Mouse (Mus musculus) liver, embryonic 15.5 days (tissue): ENCODE measurements at regions not wholly inside any gene's neighbourhood (a gene's known extent, or its start where the extent isn't known, plus 50 kb on each side); places are given as distances from the start of the nearest gene placed in this dataset.

Experiments used
- ATAC-seq: fragments of 200-750 bp; cut with Nextera tagmentation; 2 replicates; pipeline ENCODE4 v1.8.0; 2017; ENCODE audit warnings: moderate number of reproducible peaks, mild to moderate bottlenecking, moderate library complexity; ENCODE audit not compliant: insufficient read depth
- H3K27ac ChIP-seq: fragments of 300-500 bp; sonication (generic); replicated peaks from 2 replicates; pipeline ENCODE4 v1.5.1; 2015; ENCODE audit warnings: mild to moderate bottlenecking, inconsistent platforms
- H3K27me3 ChIP-seq: fragments of 300-500 bp; sonication (generic); 2 replicates; pipeline ENCODE4 v1.6.1; 2015; ENCODE audit warnings: mild to moderate bottlenecking, inconsistent platforms
- H3K36me3 ChIP-seq: fragments of 300-500 bp; sonication (generic); replicated peaks from 2 replicates; pipeline ENCODE4 v1.6.1; 2015; ENCODE audit warnings: moderate library complexity, mild to moderate bottlenecking, inconsistent platforms
- H3K4me1 ChIP-seq: fragments of 300-500 bp; sonication (generic); replicated peaks from 2 replicates; pipeline ENCODE4 v1.6.1; 2015; ENCODE audit warnings: inconsistent platforms
- H3K4me2 ChIP-seq: fragments of 300-500 bp; sonication (generic); 2 replicates; pipeline ENCODE4 v1.6.1; 2015; ENCODE audit warnings: moderate library complexity, mild to moderate bottlenecking, inconsistent platforms
- H3K4me3 ChIP-seq: fragments of 300-500 bp; sonication (generic); replicated peaks from 2 replicates; pipeline ENCODE4 v1.5.1; 2015; ENCODE audit warnings: mild to moderate bottlenecking, inconsistent platforms
- H3K9ac ChIP-seq: fragments of 300-500 bp; sonication (generic); 2 replicates; pipeline ENCODE4 v1.6.1; 2015; ENCODE audit warnings: moderate library complexity, mild to moderate bottlenecking, inconsistent platforms
- H3K9me3 ChIP-seq: fragments of 300-500 bp; sonication (generic); replicated peaks from 2 replicates; pipeline ENCODE4 v1.6.1; 2016; ENCODE audit warnings: inconsistent platforms
- WGBS: fragments of 180-500 bp; shearing (Covaris S2); methylation state at CpG from one replicate; pipeline ENCODE4 v1.1.7; 2015; ENCODE audit warnings: mixed read lengths; ENCODE audit not compliant: insufficient replicate concordance; 5-methylcytosine and 5-hydroxymethylcytosine counted together

DNA sequence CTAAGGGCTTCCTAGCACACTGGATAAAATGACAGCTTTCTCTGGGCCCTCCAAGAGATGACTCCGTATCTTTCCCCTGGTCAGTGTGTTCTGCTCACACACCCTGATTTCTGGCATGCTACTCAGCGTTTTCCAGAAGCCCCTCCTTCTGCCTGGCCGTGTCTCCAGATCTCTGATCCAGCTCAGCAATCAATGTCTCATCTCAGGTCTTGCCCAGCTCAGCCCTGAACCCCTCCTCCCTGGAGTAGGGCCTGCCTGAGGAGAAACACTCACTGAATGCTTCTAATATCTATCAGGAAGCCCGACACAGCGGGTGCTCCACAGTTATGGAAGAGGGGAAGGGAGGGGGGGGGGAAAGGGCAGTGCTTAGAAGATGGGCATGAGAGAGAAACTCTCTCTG, 101.9 kb upstream of the 1700021F07Rik start:
- Histone ChIP-seq H3K9me3 (no peaks in the 10 kb centered on the region), H3K4me3 (no peak overlapping the region), H3K4me2 (no peak overlapping the region), H3K27me3 (no peaks in the 10 kb centered on the region), H3K4me1 (no peaks in the 10 kb centered on the region), H3K36me3 (no peaks in the 10 kb centered on the region), H3K27ac (no peak overlapping the region), H3K9ac (no peak overlapping the region)
- no peak for ATAC-seq
- 47% methylated on average over 5 of the region's 5 CpGs for WGBS

- Histone ChIP-seq H3K4me3 (no peak overlapping the region), H3K27ac (no peak overlapping the region), H3K36me3 (no peaks in the 10 kb centered on the region), H3K4me1 (no peaks in the 10 kb centered on the region), H3K27me3 (no peaks in the 10 kb centered on the region), H3K9me3 (no peaks in the 10 kb centered on the region), H3K4me2 (no peak overlapping the region), H3K9ac (no peak overlapping the region)
- 68% methylated on average over 7 of the region's 7 CpGs for WGBS
- no peak for ATAC-seq
Observed at GRCm38 (mm10) chr2:173424875-173425274, 97.5 kb upstream of the 1700021F07Rik start.

- Histone ChIP-seq H3K4me3 (no peak overlapping the region), H3K9ac (no peak overlapping the region), H3K4me1 (no peaks in the 10 kb centered on the region), H3K4me2 (no peak overlapping the region), H3K9me3 (no peaks in the 10 kb centered on the region), H3K27ac (no peak overlapping the region), H3K36me3 (no peaks in the 10 kb centered on the region), H3K27me3 (no peaks in the 10 kb centered on the region)
- no peak for ATAC-seq
- 72% methylated on average over 9 of the region's 9 CpGs for WGBS
Observed at GRCm38 (mm10) chr2:173425754-173426153, 96.6 kb upstream of the 1700021F07Rik start.

GRCm38 (mm10) chr2:173426191-173427065, 96.0 kb upstream of the 1700021F07Rik start:
- H3K27me3 ChIP-seq: no peaks in the 10 kb centered on the region
- no peak overlapping the region for H3K9ac ChIP-seq
- H3K9me3 ChIP-seq: no peaks in the 10 kb centered on the region
- no peak overlapping the region for H3K27ac ChIP-seq
- no peaks in the 10 kb centered on the region for H3K36me3 ChIP-seq
- ATAC-seq: no peak
- no peak overlapping the region for H3K4me3 ChIP-seq
- no peaks in the 10 kb centered on the region for H3K4me1 ChIP-seq
- no peak overlapping the region for H3K4me2 ChIP-seq
- 33% methylated on average over 16 of the region's 16 CpGs for WGBS

DNA sequence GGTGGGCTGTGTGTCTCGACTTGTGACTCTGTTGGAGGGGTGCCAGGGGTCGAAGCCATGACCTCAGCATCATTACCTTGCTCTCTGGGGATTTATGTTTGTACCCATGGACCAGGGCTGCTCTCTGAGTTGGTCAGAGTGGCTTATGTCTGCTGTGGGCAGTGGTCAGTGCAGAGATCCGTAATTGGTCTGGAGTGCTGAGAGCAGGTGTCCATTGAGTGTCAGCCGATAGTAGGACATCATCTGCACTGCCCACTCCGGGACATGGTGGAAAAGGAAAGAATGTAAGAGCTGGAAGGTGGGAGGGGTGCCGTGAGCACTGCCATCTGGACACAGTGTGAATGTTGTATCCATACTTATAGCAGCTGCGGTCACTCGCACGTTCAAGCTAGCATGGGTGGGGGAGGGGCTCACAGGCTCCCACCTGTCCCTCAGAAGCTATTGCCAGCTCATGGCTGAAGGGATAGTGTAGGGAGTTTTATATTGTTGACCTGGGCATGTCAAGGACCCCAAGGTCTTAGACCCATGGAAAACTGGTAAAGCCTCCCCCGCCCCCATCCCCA, 94.4 kb upstream of the 1700021F07Rik start:
- no peaks in the 10 kb centered on the region for H3K4me1 ChIP-seq
- H3K4me3 ChIP-seq: no peak overlapping the region
- H3K36me3 ChIP-seq: no peaks in the 10 kb centered on the region
- ATAC-seq: no peak
- WGBS: 72% methylated on average over 10 of the region's 10 CpGs
- no peaks in the 10 kb centered on the region for H3K9me3 ChIP-seq
- no peak overlapping the region for H3K27ac ChIP-seq
- H3K9ac ChIP-seq: no peak overlapping the region
- H3K4me2 ChIP-seq: no peak overlapping the region
- no peaks in the 10 kb centered on the region for H3K27me3 ChIP-seq

GRCm38 (mm10) chr2:173431841-173432240, 90.5 kb upstream of the 1700021F07Rik start:
- ATAC-seq: no peak
- Histone ChIP-seq H3K27me3 (no peaks in the 10 kb centered on the region), H3K4me1 (no peaks in the 10 kb centered on the region), H3K4me2 (no peak overlapping the region), H3K9ac (no peak overlapping the region), H3K4me3 (no peak overlapping the region), H3K36me3 (no peaks in the 10 kb centered on the region), H3K27ac (no peak overlapping the region), H3K9me3 (no peaks in the 10 kb centered on the region)
- WGBS: 43% methylated on average over 5 of the region's 5 CpGs

DNA sequence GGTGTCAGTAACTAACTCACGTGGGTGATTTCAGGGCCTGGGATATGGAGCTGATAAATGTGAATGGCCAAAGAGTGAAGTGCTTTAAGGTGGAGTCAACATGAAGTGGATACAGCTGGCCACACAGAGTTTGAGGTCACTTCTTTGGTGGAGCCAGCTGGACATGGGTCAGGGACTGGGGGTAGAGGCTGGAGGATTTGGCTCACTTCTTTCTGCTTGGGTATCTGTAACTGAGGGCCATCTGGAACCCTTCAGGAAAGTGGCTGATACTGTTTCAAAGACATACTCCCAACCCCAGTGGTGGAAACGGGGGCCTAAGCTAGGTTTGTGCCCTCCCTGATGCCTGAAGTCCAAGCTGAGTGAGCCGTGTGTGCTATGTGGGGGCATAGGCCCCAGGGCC, 90.1 kb upstream of the 1700021F07Rik start:
- H3K36me3 ChIP-seq: no peaks in the 10 kb centered on the region
- H3K9ac ChIP-seq: no peak overlapping the region
- 52% methylated on average over 3 of the region's 3 CpGs for WGBS
- H3K27me3 ChIP-seq: no peaks in the 10 kb centered on the region
- H3K4me1 ChIP-seq: no peaks in the 10 kb centered on the region
- no peaks in the 10 kb centered on the region for H3K9me3 ChIP-seq
- no peak overlapping the region for H3K4me3 ChIP-seq
- ATAC-seq: no peak
- H3K27ac ChIP-seq: no peak overlapping the region
- H3K4me2 ChIP-seq: no peak overlapping the region

DNA sequence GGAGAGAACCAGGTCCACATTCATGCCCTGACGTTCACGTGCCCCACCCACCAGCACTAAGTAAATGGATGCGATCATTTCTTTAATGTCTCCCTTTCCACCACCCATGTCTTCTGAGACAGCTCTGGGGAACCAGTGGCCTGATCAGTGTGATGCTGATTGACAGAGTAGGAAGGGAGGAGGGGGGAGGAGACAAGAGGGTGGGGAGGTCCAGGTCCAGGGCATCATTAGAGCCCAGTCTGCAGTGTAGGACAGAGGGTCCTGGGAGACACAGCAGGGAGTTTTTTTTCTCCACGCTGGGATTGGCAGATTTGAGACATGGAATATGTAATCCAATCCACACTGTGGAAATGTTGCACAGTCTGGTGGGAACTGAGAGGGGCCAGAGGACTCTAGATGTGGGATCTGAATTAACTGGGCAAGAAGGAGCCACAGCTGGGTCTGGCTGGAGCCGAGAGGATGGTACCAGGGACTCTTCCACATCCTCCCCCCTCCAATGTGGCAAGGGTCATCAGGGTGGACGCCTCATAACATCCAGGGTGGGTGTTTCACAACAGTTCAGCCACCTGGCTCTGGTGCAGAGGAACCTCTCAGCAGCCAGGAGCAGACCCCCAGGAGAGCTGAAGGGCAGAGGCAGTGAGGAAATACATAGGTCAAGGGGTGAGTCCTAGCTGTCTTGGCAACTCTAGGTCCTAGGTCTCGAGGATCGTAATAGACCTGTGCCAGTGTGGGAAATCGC, 89.3 kb upstream of the 1700021F07Rik start:
- no peak overlapping the region for H3K4me3 ChIP-seq

DNA sequence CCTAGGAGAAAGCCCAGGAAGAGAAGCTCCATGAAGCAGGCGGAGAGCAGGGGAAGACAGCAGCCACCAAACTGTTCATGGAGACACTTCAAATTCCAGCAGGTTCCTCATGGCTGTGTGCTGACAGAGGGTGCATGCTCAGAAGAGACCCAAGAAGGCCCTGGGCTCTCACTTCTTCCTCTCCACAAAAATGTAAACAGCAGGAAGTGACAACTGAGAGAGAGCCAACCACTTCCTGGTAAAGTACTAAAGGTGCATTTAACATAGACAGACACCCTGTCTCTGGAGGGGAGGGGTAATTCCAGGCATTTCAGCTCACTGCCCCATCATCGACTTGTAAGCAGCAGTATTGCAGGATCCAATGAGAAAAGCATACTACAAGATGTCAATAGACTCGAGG, 85.8 kb upstream of the 1700021F07Rik start:
- Histone ChIP-seq H3K9ac (no peak overlapping the region), H3K27ac (no peak overlapping the region), H3K36me3 (no peaks in the 10 kb centered on the region), H3K4me3 (no peak overlapping the region), H3K4me2 (no peak overlapping the region), H3K4me1 (no peaks in the 10 kb centered on the region), H3K9me3 (no peaks in the 10 kb centered on the region), H3K27me3 (no peaks in the 10 kb centered on the region)
- ATAC-seq: no peak
- WGBS: 42% methylated on average over 3 of the region's 3 CpGs

More for the DNA sequence above, 89.3 kb upstream of the 1700021F07Rik start:
- H3K27me3 ChIP-seq: no peaks in the 10 kb centered on the region
- H3K9ac ChIP-seq: no peak overlapping the region
- H3K27ac ChIP-seq: no peak overlapping the region
- H3K4me1 ChIP-seq: no peaks in the 10 kb centered on the region
- H3K4me2 ChIP-seq: no peak overlapping the region
- no peak for ATAC-seq
- 67% methylated on average over 9 of the region's 9 CpGs for WGBS
- no peaks in the 10 kb centered on the region for H3K36me3 ChIP-seq
- no peaks in the 10 kb centered on the region for H3K9me3 ChIP-seq

GRCm38 (mm10) chr2:173439031-173439430, 83.4 kb upstream of the 1700021F07Rik start:
- Histone ChIP-seq H3K9me3 (no peaks in the 10 kb centered on the region), H3K27me3 (no peaks in the 10 kb centered on the region), H3K4me2 (no peak overlapping the region), H3K27ac (no peak overlapping the region), H3K4me1 (no peaks in the 10 kb centered on the region), H3K4me3 (no peak overlapping the region), H3K9ac (no peak overlapping the region), H3K36me3 (no peaks in the 10 kb centered on the region)
- 59% methylated on average over 9 of the region's 9 CpGs for WGBS
- ATAC-seq: no peak

GRCm38 (mm10) chr2:173442056-173442455, 80.3 kb upstream of the 1700021F07Rik start:
- Histone ChIP-seq H3K27ac (no peak overlapping the region), H3K4me1 (no peaks in the 10 kb centered on the region), H3K9ac (no peak overlapping the region), H3K9me3 (no peaks in the 10 kb centered on the region), H3K4me2 (no peak overlapping the region), H3K27me3 (no peaks in the 10 kb centered on the region), H3K4me3 (no peak overlapping the region), H3K36me3 (no peaks in the 10 kb centered on the region)
- ATAC-seq: no peak
- WGBS: 71% methylated on average over 11 of the region's 11 CpGs
